ENCODE assay signal across 8 mouse cellular contexts in the genomic region with DNA sequence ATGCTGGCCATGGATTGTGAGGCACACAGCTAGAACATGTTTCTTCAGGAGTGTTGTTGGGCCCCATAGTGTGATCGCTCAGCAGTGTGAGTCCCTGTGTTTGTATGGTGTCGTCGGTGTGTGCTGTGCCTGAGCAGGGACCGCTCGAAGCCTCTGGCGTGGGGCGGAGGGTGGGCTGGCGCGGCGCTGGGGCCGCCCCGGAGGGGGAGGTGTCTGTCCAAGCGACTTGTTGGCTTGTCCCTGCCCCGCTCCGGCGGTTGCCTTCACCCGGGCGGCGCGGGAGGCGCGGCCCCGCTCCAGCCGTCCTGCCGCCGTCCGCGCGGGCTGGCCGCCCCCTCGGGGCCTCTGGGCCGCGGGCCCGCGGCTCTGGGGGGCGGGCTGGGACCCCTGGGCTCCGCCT. TPM values are rescaled to one million over a fixed set of nuclear protein-coding genes. Genes with fewer than 3 reads are reported as not detected.
DNase-seq lines count a peak whose midpoint lies in the region; TF ChIP-seq lines count a peak whose summit lies in the region.

No protein-coding gene starts in this region.

- peak overlapping the region; percentile 83 for H3ac ChIP-seq in C2C12 (ENCODE audit: control insufficient read depth, insufficient read length, low read depth)

- no peak for TF ChIP-seq CTCF in C2C12 (IDR thresholded peaks at IDR 0.05; ENCODE audit: control insufficient read depth, insufficient read depth, insufficient read length)
- no peak for TF ChIP-seq CTCF in bone marrow macrophage, adult 2 months (IDR thresholded peaks at IDR 0.05; ENCODE audit: low read depth, low read length)
- TF ChIP-seq CTCF in lung, adult 2 months (IDR thresholded peaks at IDR 0.05; ENCODE audit: insufficient read depth, low read length) = no peak
- TF ChIP-seq CTCF in olfactory bulb, adult 2 months (IDR thresholded peaks at IDR 0.05; ENCODE audit: insufficient read depth, low read depth, low read length) = no peak

- peaks cover 28% of the 10 kb centered on the region for H3K79me3 ChIP-seq in C2C12 (ENCODE audit: low read depth)

- no peaks in the 10 kb centered on the region for H3K27me3 ChIP-seq in C2C12 (ENCODE audit: control insufficient read depth, insufficient read depth, insufficient read length)

- DNase-seq in heart, adult 18-20 months = peak; percentile 84 to 92
- DNase-seq in kidney, adult 11 months = peak; percentile 75
- peak; percentile 76 for DNase-seq in lung, adult 2 months
- DNase-seq in thymus, postnatal 4 days = no peak
- no peak for DNase-seq in c-Kit-positive CD71-positive TER-119-positive erythroid progenitor cells, embryonic 14.5 days (ENCODE audit: low spot score)

- H3K79me2 ChIP-seq in C2C12 (ENCODE audit: control insufficient read depth, insufficient read depth) = peaks cover 94% of the 10 kb centered on the region

- peaks cover 27% of the 10 kb centered on the region for H3K36me3 ChIP-seq in C2C12 (ENCODE audit: control insufficient read depth, insufficient read depth)

- no peak overlapping the region for H3K27ac ChIP-seq in bone marrow macrophage, adult 2 months (ENCODE audit: insufficient read depth, low read depth, low read length)
- H3K27ac ChIP-seq in olfactory bulb, adult 2 months (ENCODE audit: insufficient read depth, low read depth, low read length) = no peak overlapping the region

- TF ChIP-seq POLR2A in bone marrow macrophage, adult 2 months (IDR thresholded peaks at IDR 0.05; ENCODE audit: borderline replicate concordance, low read depth, low read length) = no peak
- TF ChIP-seq POLR2A in lung, adult 2 months (IDR thresholded peaks at IDR 0.05; ENCODE audit: borderline replicate concordance, extremely low read depth, low read depth, low read length) = peak; percentile 82; the same call in 1 of the 2 replicates
- no peak for TF ChIP-seq POLR2A in olfactory bulb, adult 2 months (IDR thresholded peaks at IDR 0.05; ENCODE audit: insufficient read depth, low read depth, low read length)

- 2% methylated on average over 35 of the region's 37 CpGs for WGBS in lung, adult 2 months
- WGBS in olfactory bulb, adult 2 months = 15% methylated on average over 36 of the region's 37 CpGs

- peaks cover 32% of the 10 kb centered on the region for H3K4me1 ChIP-seq in bone marrow macrophage, adult 2 months (ENCODE audit: control insufficient read depth, insufficient read depth, low read length)
- H3K4me1 ChIP-seq in lung, adult 2 months (ENCODE audit: control insufficient read depth, insufficient read depth, low read length) = peaks cover 44% of the 10 kb centered on the region
- H3K4me1 ChIP-seq in olfactory bulb, adult 2 months (ENCODE audit: control insufficient read depth, insufficient read depth, low read length) = peaks cover 49% of the 10 kb centered on the region

- H3K4me3 ChIP-seq in C2C12 (ENCODE audit: insufficient read depth, poor library complexity, severe bottlenecking) = peak overlapping the region; percentile 44
- H3K4me3 ChIP-seq in bone marrow macrophage, adult 2 months (ENCODE audit: insufficient read depth, low read length) = peak overlapping the region; percentile 55
- H3K4me3 ChIP-seq in lung, adult 2 months (replicated peaks; ENCODE audit: extremely low read depth, low read depth, low read length) = peak overlapping the region; percentile 71
- peak overlapping the region; percentile 24 for H3K4me3 ChIP-seq in olfactory bulb, adult 2 months (ENCODE audit: insufficient read depth, low read depth, low read length)

TF ChIP-seq in C2C12, 6 proteins besides CTCF, POLR2A, EP300 and RAD21:
- TF ChIP-seq CEBPB (IDR thresholded peaks at IDR 0.05; ENCODE audit: low read depth) (no peak), MYOG (IDR thresholded peaks at IDR 0.05; ENCODE audit: control insufficient read depth, extremely low read depth, insufficient read length) (no peak), FOSL1 (IDR thresholded peaks at IDR 0.05; ENCODE audit: insufficient read depth, low read length, poor library complexity, severe bottlenecking) (no peak), MAX (IDR thresholded peaks at IDR 0.05) (no peak), MYOD1 (IDR thresholded peaks at IDR 0.05; ENCODE audit: control insufficient read depth, insufficient read length, low read depth) (no peak), USF1 (IDR thresholded peaks at IDR 0.05; ENCODE audit: low read depth) (no peak)

RNA-seq across cellular contexts. Expression of a gene that starts 24.6 kb away (rescaled TPM):
- 23.9 TPM for polyA plus RNA-seq in C2C12 (2012; fragmentation: generic; extraction: Trizol)
- 7.5 and 9.2 TPM in 2 replicates for polyA plus RNA-seq in bone marrow macrophage, adult 2 months (2012; ENCODE audit: insufficient read depth, insufficient read length, missing spikeins)
- 10 to 100 TPM; 12.5 to 13.5 TPM for total RNA-seq in heart, adult 18-20 months (2021)
- 74.3 and 90.6 TPM in 2 replicates for polyA plus RNA-seq in lung, adult 2 months (2012; rRNA removed)
- polyA plus RNA-seq in olfactory bulb, adult 2 months (2012; ENCODE audit: insufficient read depth, insufficient read length, low replicate concordance, missing spikeins) = not detected in 2 replicates

Comparison
In these comparisons a context has a peak if more than half of its experiments do, and no peak if none do; other contexts are left out.
1. DNase-seq: peak in heart, adult 18-20 months (2 of 2), kidney, adult 11 months (single experiment) and lung, adult 2 months (single experiment); none in thymus, postnatal 4 days (single experiment) and c-Kit-positive CD71-positive TER-119-positive erythroid progenitor cells, embryonic 14.5 days (single experiment).
2. Peak in every context shown above with its lines, with median percentiles within 50 percentile points of each other: H3K4me3 ChIP-seq.